Comparison of ENCODE assay signal across 7 mouse cellular contexts in genomic region chr6:113377496-113378385, GRCm38 (mm10). TPM values are rescaled to one million over a fixed set of nuclear protein-coding genes. Genes with fewer than 3 reads are reported as not detected.
DNase-seq lines count a peak whose midpoint lies in the region; ATAC-seq lines count a peak whose summit lies in the region.

TSS of gene Tada3 (minus strand) at chr6:113377883.
TSS of gene Arpc4 (plus strand) at chr6:113378115.

- no peaks in the 10 kb centered on the region for H3K27me3 ChIP-seq in intestine, embryonic 16.5 days (replicated peaks; ENCODE audit: control insufficient read depth, insufficient read depth, low read length)
- no peaks in the 10 kb centered on the region for H3K27me3 ChIP-seq in midbrain, embryonic 11.5 days (ENCODE audit: control insufficient read depth, insufficient read depth, low read length)

- H3K36me3 ChIP-seq in intestine, embryonic 16.5 days (ENCODE audit: control insufficient read depth, insufficient read depth, low read length): peaks cover 8% of the 10 kb centered on the region
- H3K36me3 ChIP-seq in midbrain, embryonic 11.5 days (ENCODE audit: control insufficient read depth, insufficient read depth, low read length): peaks cover 19% of the 10 kb centered on the region; the same call in 1 of the 2 replicates

- no peaks in the 10 kb centered on the region for H3K9me3 ChIP-seq in intestine, embryonic 16.5 days (ENCODE audit: control insufficient read depth, low read length)
- H3K9me3 ChIP-seq in midbrain, embryonic 11.5 days (ENCODE audit: control insufficient read depth, low read length): no peaks in the 10 kb centered on the region

- peak; percentile 86 for DNase-seq in adrenal gland, adult 8-10 months
- peak; percentile 96 for DNase-seq in embryo, embryonic 9.5 days (ENCODE audit: extremely low spot score)
- peak; percentile 83 to 93 for DNase-seq in gastrocnemius, postnatal 4 days (ENCODE audit: low spot score in 2 of 2)
- DNase-seq in left cerebral cortex, postnatal 36 days (ENCODE audit: low spot score in 2 of 2): peak; percentile 91 to 92
- peak; percentile 99 for DNase-seq in midbrain, embryonic 11.5 days (ENCODE audit: low spot score, missing footprints)
- peak; percentile 94 for DNase-seq in skeletal muscle tissue, adult 2 months (ENCODE audit: low read depth, low spot score)

- H3K4me2 ChIP-seq in intestine, embryonic 16.5 days (ENCODE audit: low read depth, low read length): peak within 1 kb of the TSS; percentile 81
- peak within 1 kb of the TSS; percentile 94 for H3K4me2 ChIP-seq in midbrain, embryonic 11.5 days

- H3K4me3 ChIP-seq in intestine, embryonic 16.5 days (ENCODE audit: low read length): peak within 1 kb of the TSS; percentile 96
- H3K4me3 ChIP-seq in midbrain, embryonic 11.5 days (ENCODE audit: low read depth, low read length): peak within 1 kb of the TSS; percentile 98

- peaks cover 16% of the 10 kb centered on the region for H3K4me1 ChIP-seq in intestine, embryonic 16.5 days (ENCODE audit: control insufficient read depth, insufficient read depth, low read length)
- H3K4me1 ChIP-seq in midbrain, embryonic 11.5 days (ENCODE audit: control insufficient read depth, insufficient read depth, low read length): peaks cover 11% of the 10 kb centered on the region

- H3K27ac ChIP-seq in intestine, embryonic 16.5 days (ENCODE audit: low read length): peak within 1 kb of the TSS; percentile 97
- peak within 1 kb of the TSS; percentile 84 for H3K27ac ChIP-seq in midbrain, embryonic 11.5 days (ENCODE audit: low read depth, low read length)

- under 1% methylated on average over 61 of the region's 61 CpGs for WGBS in intestine, embryonic 16.5 days
- WGBS in midbrain, embryonic 11.5 days: under 1% methylated on average over 61 of the region's 61 CpGs

- peak; percentile 96 for ATAC-seq in intestine, embryonic 16.5 days
- peak; percentile 95 for ATAC-seq in midbrain, embryonic 11.5 days (ENCODE audit: low FRiP score)

- intact Hi-C loops in left cerebral cortex, postnatal 36 days (cut with DNase I): loop anchor here (2.0 to 5.0 kb wide), 2 partner anchors 35 to 51 kb away; partner anchors contain the start of genes Camk1 and Ogg1

- peak within 1 kb of the TSS; percentile 97 for H3K9ac ChIP-seq in intestine, embryonic 16.5 days (ENCODE audit: low read depth, low read length)
- H3K9ac ChIP-seq in midbrain, embryonic 11.5 days (ENCODE audit: low read length): peak within 1 kb of the TSS; percentile 92

RNA-seq across cellular contexts. Expression of gene Tada3, which starts in this region (rescaled TPM):
- total RNA-seq in adrenal gland, adult 8-10 months (2022): 10 to 100 TPM; 39.3 to 47.1 (median 43.4) TPM
- total RNA-seq in gastrocnemius, postnatal 4 days (2021): 10 to 100 TPM; 30.0 to 32.3 TPM
- polyA plus RNA-seq in intestine, embryonic 16.5 days (2015; fragmentation: Nextera tagmentation; extraction: Ambion mirVana): 44.4 and 45.1 TPM in 2 replicates
- total RNA-seq in left cerebral cortex, postnatal 36 days (2021): 10 to 100 TPM; 52.0 to 55.2 TPM
- polyA plus RNA-seq in midbrain, embryonic 11.5 days (2014; fragmentation: Nextera tagmentation; extraction: Ambion mirVana): 59.3 and 62.4 TPM in 2 replicates

RNA-seq across cellular contexts. Expression of gene Arpc4, which starts in this region (rescaled TPM):
- total RNA-seq in adrenal gland, adult 8-10 months (2022): 100 to 1,000 TPM; 199 to 228 (median 204) TPM
- total RNA-seq in gastrocnemius, postnatal 4 days (2021): 100 to 1,000 TPM; 130 to 134 TPM
- 449 and 456 TPM in 2 replicates for polyA plus RNA-seq in intestine, embryonic 16.5 days (2015; fragmentation: Nextera tagmentation; extraction: Ambion mirVana)
- 100 to 1,000 TPM; 245 to 295 TPM for total RNA-seq in left cerebral cortex, postnatal 36 days (2021)
- polyA plus RNA-seq in midbrain, embryonic 11.5 days (2014; fragmentation: Nextera tagmentation; extraction: Ambion mirVana): 188 and 208 TPM in 2 replicates

Comparison
In these comparisons a context has a peak if more than half of its experiments do, and no peak if none do; other contexts are left out.
1. Peak in every context shown above with its lines: DNase-seq, ATAC-seq, H3K4me3 ChIP-seq and H3K27ac ChIP-seq.